10 mouse cellular contexts compared by ENCODE assay signal in the genomic region with DNA sequence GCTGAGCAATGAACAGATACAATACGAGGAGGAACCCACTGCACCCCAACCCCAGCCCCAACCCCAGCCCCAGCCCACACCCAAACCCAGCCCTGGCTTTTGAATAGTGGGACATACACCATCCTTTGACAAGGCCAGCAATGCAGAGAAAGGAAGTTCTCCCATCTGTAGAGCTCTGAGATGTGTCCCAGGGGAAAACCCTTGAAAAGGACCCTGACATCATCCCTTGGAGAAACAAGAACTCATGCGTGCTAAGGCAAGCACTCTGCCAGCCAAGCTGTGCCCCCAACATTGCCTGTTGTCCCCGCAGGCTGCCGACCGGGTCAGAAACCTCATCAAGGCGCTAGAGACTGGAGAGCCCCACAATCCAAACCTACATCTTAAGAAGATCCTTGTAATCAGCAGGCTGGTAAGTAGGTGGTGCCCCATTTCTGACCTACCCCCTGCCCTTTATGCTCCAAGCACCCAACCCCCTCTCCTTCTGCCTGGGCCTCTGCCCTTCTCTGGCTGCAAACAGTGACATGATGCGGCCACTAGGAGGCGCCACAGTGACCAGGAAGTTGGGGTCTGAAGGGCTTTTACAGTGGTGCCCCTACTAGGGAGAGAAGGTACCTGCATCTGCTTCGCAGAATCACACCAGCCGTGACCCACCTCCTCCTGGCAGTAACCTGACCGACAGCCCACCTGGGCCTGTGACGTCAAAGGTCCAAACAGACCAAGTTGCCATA. TPM values are rescaled to one million over a fixed set of nuclear protein-coding genes. Genes with fewer than 3 reads are reported as not detected.
DNase-seq lines count a peak whose midpoint lies in the region; ATAC-seq and TF ChIP-seq lines count a peak whose summit lies in the region.
"Had no signal": no experiment of that assay in that cellular context is flagged by ENCODE, and none has a peak within 500 bp of the region (broad histone marks: within the 10 kb centered on the region; RNA-seq: fewer than 3 reads in every experiment).

No protein-coding gene starts in this region.

- no peaks in the 10 kb centered on the region for H3K4me1 ChIP-seq in heart, postnatal 0 days (ENCODE audit: control insufficient read depth, insufficient read depth)
- H3K4me1 ChIP-seq in heart, embryonic 11.5 days (ENCODE audit: control insufficient read depth, insufficient read depth, low read length) = no peaks in the 10 kb centered on the region
- H3K4me1 ChIP-seq in kidney, embryonic 16.5 days (ENCODE audit: insufficient read depth, low read length) = peaks cover 2% of the 10 kb centered on the region
- H3K4me1 ChIP-seq: heart, embryonic 15.5 days had no signal

- H3K4me3 ChIP-seq in heart, postnatal 0 days (ENCODE audit: low read depth, low read length) = no peak overlapping the region
- no peak overlapping the region for H3K4me3 ChIP-seq in heart, embryonic 11.5 days (ENCODE audit: low read depth, low read length)
- no peak overlapping the region for H3K4me3 ChIP-seq in kidney, embryonic 16.5 days (ENCODE audit: low read length)
- H3K4me3 ChIP-seq: embryonic facial prominence, embryonic 13.5 days; heart, embryonic 15.5 days had no signal

- WGBS in heart, postnatal 0 days = 66% methylated on average over 12 of the region's 12 CpGs
- 69% methylated on average over 12 of the region's 12 CpGs for WGBS in heart, embryonic 11.5 days (ENCODE audit: insufficient replicate concordance)
- WGBS in kidney, embryonic 16.5 days = 73% methylated on average over 12 of the region's 12 CpGs

- no peak for DNase-seq in heart, postnatal 0 days (ENCODE audit: low spot score)
- DNase-seq in A20 (ENCODE audit: low read depth, low spot score) = peak; percentile 67
- DNase-seq in WW6 (ENCODE audit: low read depth, low spot score) = peak; percentile 48
- peak; percentile 31 for DNase-seq in mesoderm, embryonic 11.5 days (ENCODE audit: low read depth, low spot score)
- DNase-seq in left cerebral cortex, adult 11 months (ENCODE audit: low spot score) = no peak
- DNase-seq in kidney, adult 8-10 months = no peak

- TF ChIP-seq CTCF in heart, postnatal 0 days (IDR thresholded peaks at IDR 0.05; ENCODE audit: low read depth) = peak; percentile 51

- H3K36me3 ChIP-seq in heart, postnatal 0 days (replicated peaks; ENCODE audit: control insufficient read depth, insufficient read depth, low read length) = no peaks in the 10 kb centered on the region
- H3K36me3 ChIP-seq in heart, embryonic 11.5 days (ENCODE audit: control insufficient read depth, insufficient read depth, low read length) = no peaks in the 10 kb centered on the region
- no peaks in the 10 kb centered on the region for H3K36me3 ChIP-seq in kidney, embryonic 16.5 days (ENCODE audit: insufficient read depth, low read length)
- H3K36me3 ChIP-seq: embryonic facial prominence, embryonic 13.5 days; heart, embryonic 15.5 days had no signal

- H3K9ac ChIP-seq in heart, postnatal 0 days (replicated peaks; ENCODE audit: low read depth, low read length) = no peak overlapping the region
- no peak overlapping the region for H3K9ac ChIP-seq in heart, embryonic 11.5 days (ENCODE audit: low read depth, low read length)
- no peak overlapping the region for H3K9ac ChIP-seq in kidney, embryonic 16.5 days (replicated peaks; ENCODE audit: low read length)
- H3K9ac ChIP-seq: embryonic facial prominence, embryonic 13.5 days; heart, embryonic 15.5 days had no signal

- no peaks in the 10 kb centered on the region for H3K9me3 ChIP-seq in heart, postnatal 0 days (replicated peaks; ENCODE audit: control insufficient read depth, low read length)
- no peaks in the 10 kb centered on the region for H3K9me3 ChIP-seq in heart, embryonic 11.5 days (replicated peaks; ENCODE audit: control insufficient read depth, low read length)
- H3K9me3 ChIP-seq in kidney, embryonic 16.5 days (ENCODE audit: low read length) = no peaks in the 10 kb centered on the region
- H3K9me3 ChIP-seq: embryonic facial prominence, embryonic 13.5 days; heart, embryonic 15.5 days had no signal

- no peak overlapping the region for H3K27ac ChIP-seq in heart, postnatal 0 days (ENCODE audit: low read depth)
- no peak overlapping the region for H3K27ac ChIP-seq in heart, embryonic 11.5 days (ENCODE audit: low read depth, low read length)
- no peak overlapping the region for H3K27ac ChIP-seq in kidney, embryonic 16.5 days (ENCODE audit: low read length)
- H3K27ac ChIP-seq: embryonic facial prominence, embryonic 13.5 days; heart, embryonic 15.5 days had no signal

- no peak for ATAC-seq in heart, postnatal 0 days (ENCODE audit: insufficient read depth, low read depth)
- ATAC-seq in heart, embryonic 11.5 days (replicated peaks; ENCODE audit: insufficient number of reproducible peaks, low FRiP score, low TSS enrichment) = no peak
- no peak for ATAC-seq in kidney, embryonic 16.5 days (ENCODE audit: low FRiP score, low TSS enrichment)

- no peak for TF ChIP-seq EP300 in heart, postnatal 0 days (IDR thresholded peaks at IDR 0.05; ENCODE audit: low read depth)

- no peak overlapping the region for H3K4me2 ChIP-seq in heart, postnatal 0 days (ENCODE audit: low read depth, low read length)
- no peak overlapping the region for H3K4me2 ChIP-seq in heart, embryonic 11.5 days
- no peak overlapping the region for H3K4me2 ChIP-seq in kidney, embryonic 16.5 days (replicated peaks; ENCODE audit: low read depth, low read length)
- H3K4me2 ChIP-seq: embryonic facial prominence, embryonic 13.5 days; heart, embryonic 15.5 days had no signal

- H3K27me3 ChIP-seq in heart, postnatal 0 days (ENCODE audit: control insufficient read depth, insufficient read depth, low read length) = no peaks in the 10 kb centered on the region
- no peaks in the 10 kb centered on the region for H3K27me3 ChIP-seq in heart, embryonic 11.5 days (ENCODE audit: control insufficient read depth, insufficient read depth, low read length)
- H3K27me3 ChIP-seq in kidney, embryonic 16.5 days (ENCODE audit: insufficient read depth, low read length) = no peaks in the 10 kb centered on the region
- H3K27me3 ChIP-seq: embryonic facial prominence, embryonic 13.5 days; heart, embryonic 15.5 days had no signal

RNA-seq across cellular contexts. Expression of a gene that starts 7.9 kb away (rescaled TPM):
- total RNA-seq in heart, postnatal 0 days (2014; rRNA removed; ENCODE audit: low replicate concordance) = 0.27 TPM in 1 of 2 replicates, not detected in the other
- polyA plus RNA-seq in heart, postnatal 0 days (2015; fragmentation: Nextera tagmentation; extraction: Ambion mirVana) = 0.05 and 0.07 TPM in 2 replicates
- polyA plus RNA-seq in heart, embryonic 11.5 days (2014; fragmentation: Nextera tagmentation; extraction: Ambion mirVana) = 0.23 and 0.37 TPM in 2 replicates
- 0.20 and 0.35 TPM in 2 replicates for polyA plus RNA-seq in kidney, embryonic 16.5 days (2015; fragmentation: Nextera tagmentation; extraction: Ambion mirVana)

RNA-seq across cellular contexts. Expression of a gene that starts 8.0 kb away (rescaled TPM):
- total RNA-seq in heart, postnatal 0 days (2014; rRNA removed; ENCODE audit: low replicate concordance) = 10.0 and 63.5 TPM in 2 replicates
- 14.1 and 16.8 TPM in 2 replicates for polyA plus RNA-seq in heart, postnatal 0 days (2015; fragmentation: Nextera tagmentation; extraction: Ambion mirVana)
- polyA plus RNA-seq in heart, embryonic 11.5 days (2014; fragmentation: Nextera tagmentation; extraction: Ambion mirVana) = 18.0 and 20.3 TPM in 2 replicates
- 28.0 and 29.5 TPM in 2 replicates for polyA plus RNA-seq in kidney, embryonic 16.5 days (2015; fragmentation: Nextera tagmentation; extraction: Ambion mirVana)

RNA-seq across cellular contexts. Expression of a gene that starts 39.1 kb away (rescaled TPM):
- total RNA-seq in heart, postnatal 0 days (2014; rRNA removed; ENCODE audit: low replicate concordance) = 23.8 and 96.9 TPM in 2 replicates
- 4.0 and 4.2 TPM in 2 replicates for polyA plus RNA-seq in heart, postnatal 0 days (2015; fragmentation: Nextera tagmentation; extraction: Ambion mirVana)
- 3.3 and 4.2 TPM in 2 replicates for polyA plus RNA-seq in heart, embryonic 11.5 days (2014; fragmentation: Nextera tagmentation; extraction: Ambion mirVana)
- 7.1 and 8.7 TPM in 2 replicates for polyA plus RNA-seq in kidney, embryonic 16.5 days (2015; fragmentation: Nextera tagmentation; extraction: Ambion mirVana)

RNA-seq across cellular contexts. Expression of a gene that starts 50.7 kb away (rescaled TPM):
- total RNA-seq in heart, postnatal 0 days (2014; rRNA removed; ENCODE audit: low replicate concordance) = 19.0 and 25.3 TPM in 2 replicates
- polyA plus RNA-seq in heart, postnatal 0 days (2015; fragmentation: Nextera tagmentation; extraction: Ambion mirVana) = 19.4 and 19.9 TPM in 2 replicates
- 39.9 and 49.5 TPM in 2 replicates for polyA plus RNA-seq in heart, embryonic 11.5 days (2014; fragmentation: Nextera tagmentation; extraction: Ambion mirVana)
- polyA plus RNA-seq in kidney, embryonic 16.5 days (2015; fragmentation: Nextera tagmentation; extraction: Ambion mirVana) = 54.2 and 56.5 TPM in 2 replicates

Comparison
In these comparisons a context has a peak if more than half of its experiments do, and no peak if none do; other contexts are left out.
1. DNase-seq: peak in A20 (single experiment), WW6 (single experiment) and mesoderm, embryonic 11.5 days (single experiment); none in heart, postnatal 0 days (single experiment), left cerebral cortex, adult 11 months (single experiment) and kidney, adult 8-10 months (0 of 2).